Mouse (Mus musculus): ENCODE results near the gene Neurl1b.

GRCm38 (mm10) chr17:26463432-26463831, 48.8 kb downstream of the Neurl1b start:
- TF ChIP-seq POLR2A (IDR thresholded peaks at IDR 0.05; ENCODE audit: low read depth, low read length): no peak
- no peak for TF ChIP-seq CTCF (conservative IDR thresholded peaks at IDR 0.05; ENCODE audit: insufficient read depth, insufficient read length, low read depth, low read length)
